Mouse (Mus musculus) megakaryocyte progenitor cell, adult 5-6 weeks (primary cell): ENCODE data around the gene Arhgef28. TPM values are rescaled to one million over a fixed set of nuclear protein-coding genes. Genes with fewer than 3 reads are reported as not detected.

ENCODE experiments used
- ATAC-seq: replicated peaks from 2 replicates; pipeline ENCODE4 v1.8.0; 2016; ENCODE audit warnings: mild to moderate bottlenecking, moderate TSS enrichment, inconsistent platforms; ENCODE audit not compliant: poor library complexity
- total RNA-seq, 2 experiments: library from RNA; stranded (forward) in 1 of 2; stranded (reverse) in 1 of 2; fragments of 157-497, 149-512 nt in 1 of 2; fragments of 200-1000 nt in 1 of 2; gene quantifications; 2 replicates each; pipeline versions ENCODE4 v1.2.3 to v1.2.4; 2015 to 2017

The Arhgef28 gene
- total RNA-seq, 2 experiments from 2014 or later: 2.9 TPM

DNA sequence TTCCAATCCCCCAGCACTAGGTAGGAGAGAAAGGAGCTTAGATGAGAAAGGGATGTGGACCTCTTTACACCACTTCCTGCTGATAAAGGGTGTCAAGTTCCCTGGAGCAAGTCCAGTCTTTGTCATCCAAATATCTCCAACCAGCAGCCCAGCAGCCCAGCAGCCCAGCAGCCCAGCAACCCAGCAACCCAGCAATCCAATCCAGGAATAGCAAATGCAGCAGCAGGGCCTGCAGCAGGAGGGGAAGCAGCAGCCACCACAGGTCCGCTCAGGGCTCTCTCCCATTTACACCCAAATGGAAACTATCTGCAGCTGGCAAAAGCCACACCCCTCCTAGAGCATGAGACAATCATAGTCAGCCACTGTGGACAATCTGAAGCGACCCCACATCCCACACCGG lies 21.6 kb downstream of the Arhgef28 start:
- ATAC-seq: peak; percentile 32; the same call in 1 of the 2 replicates

DNA sequence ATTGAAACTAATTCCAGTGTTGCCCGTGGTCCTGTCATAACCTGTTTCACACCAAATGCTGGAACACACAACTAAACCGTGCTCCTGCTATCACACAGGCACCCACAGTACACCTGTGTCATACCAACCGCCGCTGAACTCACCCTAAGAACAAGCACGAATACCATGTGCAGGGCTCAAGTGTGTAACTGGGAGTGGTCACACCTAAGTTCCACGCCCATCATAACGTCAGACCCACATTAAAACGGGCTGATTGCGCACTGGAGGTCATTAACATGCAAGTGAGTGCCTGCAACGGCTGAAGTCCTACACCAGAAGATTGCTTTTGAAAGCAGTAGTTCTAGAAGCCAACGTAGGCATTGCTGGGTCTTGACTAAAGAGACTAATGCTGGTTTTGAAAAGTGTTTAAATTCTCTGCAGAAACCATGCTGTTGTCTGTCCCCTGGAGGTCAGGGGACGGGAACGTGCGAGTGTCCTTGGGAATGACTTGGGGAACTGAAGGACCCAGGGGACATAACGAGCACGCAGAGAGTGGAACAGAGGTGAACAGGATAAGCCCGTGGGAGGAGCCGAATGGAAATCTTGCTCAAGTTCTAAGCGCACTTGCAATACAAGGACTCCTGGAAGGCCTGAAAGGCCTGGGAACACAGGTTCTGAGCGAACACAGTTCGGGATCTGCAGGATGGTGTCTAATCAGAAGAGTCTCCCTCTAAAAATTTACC lies 22.9 kb downstream of the Arhgef28 start:
- ATAC-seq: no peak

DNA sequence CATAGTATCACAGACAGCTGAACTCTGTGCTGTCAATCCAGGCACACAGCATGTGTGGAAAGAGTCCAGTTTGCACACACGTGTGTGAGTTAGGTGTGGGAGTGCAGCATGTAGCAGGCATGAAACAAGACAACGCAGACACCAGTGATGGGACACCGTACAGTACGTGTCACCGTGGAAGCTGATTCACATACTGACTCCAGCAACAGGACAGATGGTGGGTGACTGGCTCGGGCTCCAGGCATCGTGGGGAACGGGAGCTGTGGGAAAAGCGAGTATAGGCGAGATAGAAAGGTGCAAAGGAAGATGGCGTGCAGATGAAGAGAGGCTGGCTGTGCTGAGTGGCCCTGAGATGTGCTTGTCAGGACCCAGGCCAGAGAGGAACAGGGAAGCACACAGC lies 23.9 kb downstream of the Arhgef28 start:
- no peak for ATAC-seq

DNA sequence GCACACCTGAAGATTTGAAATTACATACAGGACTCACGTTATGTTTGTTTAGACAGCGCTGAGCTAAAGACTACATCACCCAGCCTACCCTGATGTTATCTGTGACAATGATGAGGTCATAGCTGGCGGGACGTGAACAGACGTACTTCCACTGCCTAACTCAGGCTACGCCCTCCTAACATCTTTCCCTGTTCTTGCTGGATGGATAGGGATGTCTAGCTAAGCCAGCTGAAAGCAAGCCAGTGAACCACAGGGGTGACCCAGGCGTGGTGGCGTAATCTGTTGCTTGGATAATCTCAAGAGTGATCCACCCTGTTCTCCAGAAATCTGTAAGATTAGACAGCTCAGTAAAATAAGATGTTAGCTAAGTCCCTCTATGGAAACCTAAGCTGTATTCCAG lies 25.6 kb downstream of the Arhgef28 start:
- ATAC-seq: no peak

DNA sequence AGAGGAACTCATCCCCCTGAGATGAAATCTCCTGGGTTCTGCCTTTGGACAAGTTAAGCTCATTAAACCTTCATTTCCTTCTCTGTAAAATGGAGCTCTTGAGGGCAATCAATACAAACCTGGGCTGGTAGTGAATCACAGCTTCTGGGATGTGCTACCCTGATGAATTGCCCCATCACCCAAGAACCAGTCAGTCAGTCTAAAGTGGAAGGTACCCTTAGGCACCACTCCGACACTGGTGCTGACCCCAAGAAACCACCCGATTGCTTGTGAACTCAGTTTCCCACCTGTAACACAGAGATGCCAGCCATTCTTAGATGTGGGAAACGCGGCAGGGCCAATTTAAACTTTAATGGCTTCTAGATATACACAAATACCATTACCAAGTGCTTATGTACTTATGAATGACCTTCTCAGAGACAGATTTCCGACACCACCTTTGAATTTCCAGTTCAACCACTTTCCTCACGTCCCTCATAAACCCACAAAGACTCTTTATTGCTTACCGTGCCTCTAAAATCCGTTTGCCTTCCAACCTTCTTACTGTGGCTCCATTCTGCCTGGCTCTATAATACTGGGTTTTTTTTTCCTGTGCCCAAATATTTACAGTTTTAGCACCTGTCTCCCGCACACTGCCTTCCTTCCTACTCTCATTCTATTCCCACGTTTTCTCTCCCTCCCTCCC lies 30.8 kb downstream of the Arhgef28 start:
- no peak for ATAC-seq

DNA sequence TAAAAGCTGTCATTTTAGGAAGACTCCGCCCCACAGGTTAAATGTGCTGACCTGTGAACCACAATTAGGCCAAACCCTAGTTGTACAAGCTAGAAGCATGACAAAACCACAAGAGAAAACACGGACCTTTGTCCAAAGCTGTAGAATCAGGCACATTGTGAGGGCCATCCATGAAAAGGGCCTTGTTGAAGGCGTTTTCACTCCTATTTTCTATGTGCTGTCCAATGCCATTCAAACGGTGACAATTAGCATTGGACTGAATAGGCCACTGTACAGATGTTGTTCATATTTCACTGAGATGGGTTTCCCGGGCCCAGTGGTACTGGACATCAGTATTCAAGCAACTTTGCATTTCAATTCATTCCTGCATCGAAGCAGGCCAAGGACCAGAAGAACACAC lies 33.2 kb downstream of the Arhgef28 start:
- ATAC-seq: no peak

DNA sequence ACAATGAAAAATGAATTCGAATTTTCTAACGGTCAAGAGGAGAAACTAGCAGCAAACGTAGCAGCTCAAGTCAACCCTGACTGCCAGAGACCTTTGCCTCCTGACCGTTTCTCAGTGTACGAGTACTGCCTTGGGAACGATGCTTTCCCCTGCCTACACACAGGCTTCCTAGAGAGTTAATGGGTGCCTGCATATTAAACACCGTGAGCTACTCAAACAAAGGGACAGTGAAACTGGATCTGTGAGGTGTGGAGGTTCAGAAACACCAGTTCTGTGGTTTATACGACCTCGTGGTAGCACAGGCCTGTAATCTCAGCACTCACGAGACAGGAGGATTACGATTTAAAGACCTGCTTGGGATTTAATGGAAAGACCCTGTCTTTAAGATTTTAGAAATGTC lies 33.9 kb downstream of the Arhgef28 start:
- ATAC-seq: no peak

DNA sequence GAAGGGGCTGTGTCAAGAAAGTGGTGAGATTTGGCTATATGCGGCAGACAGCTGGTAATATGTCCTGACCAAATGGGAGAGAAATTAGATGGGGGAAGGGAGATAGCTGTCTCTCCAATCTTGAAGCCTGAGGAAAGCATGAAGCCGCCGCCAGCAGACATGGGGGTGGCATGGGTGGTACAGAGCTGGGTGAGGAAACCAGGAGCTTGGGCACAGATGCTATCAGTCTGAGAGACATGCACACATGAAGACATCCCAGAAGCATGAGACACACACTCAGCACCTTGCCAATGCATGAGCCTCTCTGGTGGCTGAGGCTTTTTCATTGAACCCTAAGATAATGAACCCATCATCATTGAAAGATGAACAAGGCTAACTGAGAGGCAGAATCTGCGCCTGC lies 34.5 kb downstream of the Arhgef28 start:
- no peak for ATAC-seq

DNA sequence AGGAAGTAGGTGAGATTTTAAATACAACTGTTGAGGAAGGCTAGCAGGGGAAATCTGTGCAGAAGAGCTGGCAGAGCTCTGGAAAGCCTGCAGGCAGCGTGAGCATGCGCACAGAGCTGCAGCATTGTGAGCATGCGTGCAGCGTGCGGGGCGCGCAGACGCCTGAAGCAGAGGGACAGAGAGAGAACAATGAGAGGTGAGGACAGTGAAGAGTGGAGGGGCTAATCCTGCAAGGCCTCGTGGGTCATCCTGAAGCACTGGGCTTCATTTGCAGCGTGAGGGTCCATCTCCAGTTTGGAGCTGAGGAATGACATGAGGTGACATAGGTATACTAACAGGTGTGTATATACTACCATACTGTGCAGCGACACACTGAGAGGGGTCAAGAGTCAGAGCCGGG lies 35.0 kb downstream of the Arhgef28 start:
- ATAC-seq: no peak

DNA sequence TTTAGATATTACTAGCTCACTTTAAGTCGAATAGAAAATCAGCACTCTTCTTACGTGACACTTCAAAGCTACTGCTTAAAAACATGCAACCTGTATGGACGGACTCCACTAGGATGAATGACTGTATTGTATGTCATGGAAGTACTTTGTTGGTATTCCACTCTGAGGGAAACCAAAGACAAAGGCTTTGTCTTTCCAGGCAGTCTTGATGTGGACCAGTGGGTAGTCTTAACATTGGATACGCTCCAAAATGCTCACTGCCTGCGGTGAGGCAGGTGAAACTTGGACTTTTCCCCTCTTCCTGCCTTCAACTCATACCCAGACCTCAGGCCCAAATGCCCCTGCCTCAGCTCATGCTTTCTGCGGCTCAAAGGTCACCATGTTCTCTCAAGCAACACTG lies 41.4 kb downstream of the Arhgef28 start:
- no peak for ATAC-seq

DNA sequence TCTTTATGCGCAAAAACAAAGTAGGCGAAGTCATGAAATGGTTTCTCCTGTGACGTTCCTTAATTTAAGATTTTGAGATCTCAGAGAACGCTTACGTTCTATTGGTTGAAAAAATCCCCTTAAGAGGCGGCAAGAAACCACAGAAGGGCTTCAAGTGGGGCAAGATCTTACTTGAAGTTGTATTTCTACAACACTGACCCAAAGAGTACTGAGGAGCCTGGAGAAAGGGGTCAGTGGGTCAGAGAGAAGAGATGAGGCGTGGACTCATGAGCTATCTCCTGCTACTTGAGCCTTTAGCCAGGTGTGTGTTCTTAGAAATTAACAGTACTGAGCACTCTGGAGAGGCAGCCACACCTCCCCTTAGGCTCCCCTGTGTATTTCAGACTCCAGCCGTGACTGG lies 44.7 kb downstream of the Arhgef28 start:
- ATAC-seq: no peak

DNA sequence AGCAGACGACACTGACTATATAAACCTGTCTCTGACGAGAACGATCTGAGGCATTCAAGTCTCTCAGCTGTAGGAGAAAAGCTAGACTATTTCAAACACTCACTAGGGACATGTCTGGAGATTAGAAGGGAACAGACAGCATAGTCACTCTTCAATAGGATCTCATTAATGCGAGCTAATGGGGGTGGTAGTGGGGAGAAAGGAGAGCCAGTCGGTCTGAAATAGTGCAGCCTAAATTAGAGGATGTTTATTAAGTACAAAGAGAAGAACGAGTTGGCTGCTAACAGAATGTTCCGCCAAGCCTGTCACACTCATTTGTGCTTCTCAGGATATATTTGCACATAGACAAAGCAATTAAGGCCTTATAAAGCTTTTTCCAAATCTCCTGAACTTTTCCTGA lies 49.6 kb downstream of the Arhgef28 start:
- ATAC-seq: no peak

DNA sequence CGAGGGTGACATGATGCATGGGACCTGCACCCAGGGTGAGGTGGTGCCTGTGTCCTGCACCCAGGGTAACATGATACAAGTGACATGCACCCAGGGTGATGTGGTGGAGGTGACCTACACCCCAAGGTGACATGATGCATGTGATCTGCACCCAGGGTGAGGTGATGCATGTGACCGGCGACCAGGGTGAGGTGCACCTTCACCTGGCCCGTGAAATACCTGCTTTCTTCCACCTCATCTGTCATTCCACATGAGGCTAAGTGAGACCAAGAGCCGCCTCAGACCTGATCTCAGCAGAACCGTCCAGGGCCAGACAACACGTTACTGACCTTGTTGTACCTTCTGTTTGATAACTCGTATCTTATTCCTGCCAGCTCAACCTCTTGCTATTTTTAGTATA lies 53.5 kb downstream of the Arhgef28 start:
- no peak for ATAC-seq

DNA sequence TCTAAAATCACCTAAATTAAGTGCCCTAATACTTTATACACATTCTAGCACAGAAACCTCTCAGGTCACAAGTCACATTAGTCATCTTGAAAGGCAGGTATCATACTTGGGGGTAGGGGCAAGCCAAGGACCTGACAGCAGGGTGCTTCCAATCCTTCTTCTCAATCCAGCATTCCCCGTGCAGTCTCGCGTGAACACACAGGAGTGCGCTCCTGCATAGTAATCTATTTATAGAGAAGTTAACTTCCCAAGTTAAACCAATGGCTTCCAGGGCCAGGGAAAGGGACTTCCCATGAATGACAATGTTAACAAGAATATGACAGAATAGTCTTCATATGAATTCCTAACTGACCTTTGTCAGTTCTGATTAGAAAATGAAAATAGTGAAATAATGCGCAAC lies 58.7 kb downstream of the Arhgef28 start:
- no peak for ATAC-seq

DNA sequence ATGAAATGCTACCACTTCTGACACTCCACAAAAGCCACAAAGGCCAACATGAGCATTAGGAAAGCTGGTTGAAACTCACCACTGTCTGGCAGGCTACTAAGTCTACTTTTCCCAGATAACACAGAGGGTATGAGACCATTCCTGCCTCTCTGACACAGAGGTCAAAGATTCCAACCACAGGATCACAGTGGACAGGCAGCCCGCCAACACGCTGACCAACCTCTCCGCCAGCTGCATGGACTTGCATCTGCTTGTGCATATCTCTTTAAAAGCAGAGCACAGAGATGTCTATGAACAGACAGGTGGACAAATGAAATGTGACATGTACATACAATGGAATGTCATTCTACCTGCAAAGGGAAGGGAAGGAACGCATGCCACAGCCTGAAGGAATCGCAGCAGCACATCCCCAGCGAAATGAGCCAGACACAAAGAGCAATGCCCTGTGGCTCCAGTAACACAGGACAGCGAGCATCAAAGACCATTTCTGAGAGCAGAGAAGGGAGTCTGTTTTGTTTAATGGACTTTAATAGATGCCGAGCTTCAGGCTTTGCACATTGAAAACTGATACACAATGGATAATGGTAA lies 59.6 kb downstream of the Arhgef28 start:
- no peak for ATAC-seq

DNA sequence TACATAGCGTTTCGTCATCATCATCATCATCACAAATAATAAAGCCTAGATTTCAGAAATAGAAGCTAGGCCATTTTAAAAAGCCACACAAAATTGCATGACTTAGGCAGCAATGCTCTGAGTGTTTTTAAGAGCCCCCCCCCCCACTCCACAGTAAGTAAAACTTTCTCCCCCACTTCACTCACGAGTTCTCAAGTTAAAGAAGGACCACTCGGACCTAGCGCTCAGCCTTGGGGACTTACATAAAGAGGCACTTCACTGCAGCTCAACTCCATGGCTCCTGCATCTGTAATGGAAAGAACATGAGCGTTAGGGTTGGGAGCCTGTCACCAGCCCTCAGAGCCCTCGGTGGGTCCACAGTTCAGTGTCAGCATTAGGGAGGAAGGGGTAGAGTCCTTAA lies 60.9 kb downstream of the Arhgef28 start:
- ATAC-seq: no peak

DNA sequence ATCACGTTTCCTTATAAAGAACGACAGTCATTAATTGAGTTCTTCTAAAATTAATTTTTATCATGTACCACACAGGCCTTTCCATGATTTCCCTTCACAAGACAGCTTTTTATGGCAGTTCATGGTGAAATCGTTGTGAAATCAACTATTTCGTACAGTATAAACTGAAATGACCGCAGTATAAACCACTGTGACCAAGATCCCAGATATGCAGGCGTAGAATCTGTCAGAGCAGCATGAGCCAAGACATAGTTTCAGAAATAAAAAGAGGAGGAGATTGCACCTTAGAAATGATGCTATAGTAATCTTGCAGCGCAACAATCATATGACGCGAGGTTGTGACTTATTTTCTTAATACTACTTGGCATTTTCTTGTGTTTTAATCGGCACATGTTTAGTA lies 63.2 kb downstream of the Arhgef28 start:
- peak; percentile 80 for ATAC-seq

DNA sequence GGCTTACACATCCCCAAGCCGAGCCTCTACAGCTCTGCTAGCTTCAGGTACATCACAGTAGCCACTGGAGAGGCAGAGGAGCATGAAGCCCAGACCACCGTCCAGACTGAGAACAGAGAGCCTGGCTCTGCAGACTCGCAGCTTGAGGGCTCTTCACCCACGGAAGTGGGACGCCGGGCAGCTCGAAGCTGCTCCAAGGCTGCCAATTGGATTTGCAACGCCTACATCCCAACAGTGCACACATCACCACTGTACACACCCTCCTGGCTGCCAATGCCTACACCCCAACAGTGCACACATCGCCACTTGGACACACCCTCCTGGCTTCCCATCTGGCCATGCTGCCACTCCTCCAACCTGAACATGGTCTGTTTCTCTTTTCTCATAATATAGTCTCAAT lies 65.6 kb downstream of the Arhgef28 start:
- no peak for ATAC-seq

DNA sequence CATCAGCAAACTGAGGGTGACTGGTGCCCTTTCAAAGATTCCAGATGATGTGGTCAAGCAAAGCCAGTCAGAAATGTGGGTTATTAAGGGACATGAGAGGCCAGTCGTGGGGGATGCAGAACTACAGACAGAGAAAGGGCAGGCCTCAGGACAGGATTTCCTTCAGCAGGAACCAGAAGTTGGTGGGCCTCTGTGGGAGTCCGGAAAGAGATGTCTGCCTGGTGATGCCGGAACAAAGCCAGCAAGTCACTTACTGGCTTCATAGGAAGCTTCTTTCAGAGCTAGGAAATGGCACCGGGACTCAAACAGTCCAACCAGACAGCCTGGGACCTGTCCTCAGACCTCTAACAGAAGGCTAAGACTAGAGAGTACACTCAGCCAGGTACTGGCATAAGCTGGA lies 67.5 kb downstream of the Arhgef28 start:
- ATAC-seq: no peak

DNA sequence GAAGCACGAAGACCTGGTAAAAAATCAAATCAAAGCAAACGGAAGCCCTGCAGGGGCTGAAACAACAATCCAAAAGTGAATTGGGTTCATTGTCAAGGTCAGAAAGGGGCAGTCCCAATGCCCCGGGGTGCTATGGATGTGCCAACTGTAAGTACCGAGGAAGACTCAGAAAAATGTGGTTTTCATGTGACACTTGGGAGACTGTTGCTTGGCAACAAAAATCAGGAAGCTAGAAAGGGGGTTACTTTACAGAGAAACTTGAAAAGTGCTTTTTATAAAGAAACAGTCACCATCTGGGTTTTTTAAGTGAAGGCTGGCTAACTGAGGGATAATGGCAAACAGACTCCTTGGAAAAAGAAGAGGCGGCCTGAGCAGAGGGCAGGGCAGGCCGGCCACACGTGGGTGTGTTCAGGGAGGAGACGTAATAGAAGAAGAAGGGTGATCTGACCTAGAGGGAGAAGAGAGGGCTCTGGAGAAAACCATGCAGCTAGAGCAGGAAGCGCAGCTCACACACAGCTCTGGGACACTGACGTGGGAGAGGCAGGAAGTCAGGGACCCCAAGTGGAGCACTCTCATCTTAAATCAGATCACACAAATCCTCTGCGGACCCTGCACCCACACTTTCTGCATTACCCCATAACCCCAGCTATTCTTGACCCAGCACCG lies 70.2 kb downstream of the Arhgef28 start:
- peak; percentile 67 for ATAC-seq

DNA sequence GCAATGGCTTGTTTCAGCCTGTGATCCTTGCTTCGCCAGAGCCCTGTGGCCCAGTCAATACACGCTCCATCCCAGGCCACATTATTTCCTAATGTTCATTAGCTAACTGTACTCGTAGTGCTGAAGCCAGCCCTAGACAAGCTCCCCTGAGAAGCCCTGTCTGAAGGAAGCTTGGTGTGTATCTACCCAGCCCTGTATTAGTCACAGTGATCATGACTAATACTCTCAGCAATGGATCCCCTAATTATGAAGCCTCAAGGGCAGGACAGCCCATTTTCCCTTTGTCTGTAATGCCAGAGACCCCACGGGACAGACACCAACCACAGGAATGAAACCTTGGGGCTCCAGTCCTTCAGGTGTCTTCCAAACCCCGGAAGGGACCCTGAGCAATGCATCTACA lies 73.3 kb downstream of the Arhgef28 start:
- ATAC-seq: 0 out of 2 replicates have a peak, but pooled peaks have one; percentile 11

DNA sequence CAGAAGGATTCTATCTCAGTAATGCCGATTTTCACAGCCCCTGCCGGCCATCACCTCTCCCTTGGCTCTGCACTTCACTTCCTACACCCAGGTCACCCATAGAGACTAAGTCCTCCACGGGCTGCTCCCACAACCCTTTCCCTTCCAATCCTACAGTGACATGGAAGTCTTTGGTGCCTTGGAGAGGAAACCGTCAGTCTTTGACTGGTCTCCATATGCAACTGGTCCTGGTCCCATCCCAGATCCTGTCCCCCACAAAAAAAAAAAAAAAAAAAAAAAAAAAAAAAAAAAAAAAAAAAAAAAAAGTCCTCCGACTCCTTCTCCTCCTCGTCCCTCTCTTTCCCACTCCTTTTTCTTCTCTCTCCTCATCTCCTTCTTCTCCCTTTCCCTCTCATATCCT lies 74.0 kb downstream of the Arhgef28 start:
- no peak for ATAC-seq
